Mouse (Mus musculus) left cerebral cortex, adult 2 months (tissue): ENCODE data around the gene Rgl3. TPM values are rescaled to one million over a fixed set of nuclear protein-coding genes. Genes with fewer than 3 reads are reported as not detected.
A peak's percentile ranks its signal among the peaks of the same experiment; 100 is the strongest.

ENCODE experiments used
- DNase-seq, 2 experiments: peaks; one replicate each; pipeline ENCODE4 v3.0.0; 2021 to 2022; ENCODE audit warnings: low spot score in 2 of 2, mixed read lengths in 1 of 2; ENCODE audit errors: extremely low spot score in 1 of 2
- H3K27ac ChIP-seq: fragments of 200-600 bp; 2 replicates; pipeline ENCODE4 v1.8.1; 2022
- H3K4me3 ChIP-seq: fragments of 200-600 bp; 2 replicates; pipeline ENCODE4 v1.8.1; 2022
- CTCF ChIP-seq: fragments of 200-600 bp; IDR thresholded peaks from 2 replicates; pipeline ENCODE4 v1.8.1; 2022; ENCODE audit warnings: antibody characterized with exemption, mild to moderate bottlenecking, moderate library complexity
- intact Hi-C: fragments of 180-260 bp; cut with DNase I; formaldehyde crosslinking; loops from one replicate; pipeline ENCODE4 v1.15.1; 2025
- long read RNA-seq, 2 experiments: library from polyadenylated mRNA; stranded (forward); transcript quantifications; one replicate each; pipeline ENCODE4 v2.0.0; 2021; ENCODE audit warnings: borderline mapping rate in 2 of 2
- total RNA-seq, 2 experiments: library from RNA; stranded (reverse); gene quantifications; 2 replicates each; pipeline ENCODE4 v1.2.3; 2021

The Rgl3 gene
- 1 to 10 TPM; 2.1 to 3.1 TPM for total RNA-seq
- long read RNA-seq, experiment 1, partial matches to known transcripts = 1 of 3 reads
- long read RNA-seq, experiment 1, other reads (novel, unspliced or antisense) = 0 of 3 reads
- long read RNA-seq, experiment 2, partial matches to known transcripts = 1 of 9 reads
- long read RNA-seq, experiment 2, other reads (novel, unspliced or antisense) = 4 of 9 reads

GRCm38 (mm10) chr9:21989230-21990110 lies at the start of gene Rgl3:
Gene Rgl3, minus strand, starts transcription at chr9:21989446.
- peak within 1 kb of the TSS; percentile 50 for H3K4me3 ChIP-seq
- TF ChIP-seq CTCF = no peak; the same call in 1 of the 2 replicates
- intact Hi-C loops = no loop called here
- DNase-seq = no peak
- H3K27ac ChIP-seq = no peak within 1 kb of the TSS

GRCm38 (mm10) chr9:22037826-22038225 lies 48.6 kb upstream of the Rgl3 start:
- no peak for DNase-seq
- Histone ChIP-seq H3K27ac (no peak overlapping the region), H3K4me3 (no peak overlapping the region)
- TF ChIP-seq CTCF = no peak; the same call in 1 of the 2 replicates
- intact Hi-C loops = no loop called here

DNA sequence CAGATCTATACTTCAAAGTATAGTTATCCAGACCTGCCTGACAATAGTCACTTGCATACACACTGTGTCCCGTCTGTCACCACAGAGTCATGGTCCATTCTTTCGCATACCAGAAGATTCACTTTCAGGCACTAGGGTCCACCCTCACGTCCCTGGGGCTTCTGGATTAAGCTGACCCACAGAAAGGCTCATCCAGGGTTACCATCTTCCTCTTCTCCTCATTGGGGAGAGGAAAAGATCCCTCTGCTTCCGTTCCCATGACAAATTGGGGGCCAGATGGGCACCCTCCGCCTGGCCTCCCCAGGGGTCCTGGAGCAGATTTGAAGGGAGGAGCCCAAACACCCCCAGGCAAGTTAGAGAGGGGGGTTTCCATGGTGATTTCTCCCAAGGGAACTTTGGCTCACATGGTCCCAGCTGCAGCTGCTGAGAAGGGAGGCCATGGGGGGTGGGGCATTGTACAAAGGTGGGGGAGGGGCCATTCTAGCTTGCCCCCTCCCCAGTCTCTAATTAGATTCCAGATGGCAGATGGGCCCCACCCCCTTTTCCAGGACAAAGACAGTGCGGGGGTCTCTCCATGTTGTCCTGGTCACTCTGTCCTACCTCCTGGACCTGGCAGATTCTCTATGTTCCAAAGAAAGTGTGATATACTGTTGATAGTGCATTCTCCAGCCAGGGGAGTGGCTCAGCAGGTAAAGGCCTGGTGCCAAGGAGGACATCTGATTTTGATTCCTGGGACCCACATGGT lies 46.2 kb upstream of the Rgl3 start:
- no peak for TF ChIP-seq CTCF
- Histone ChIP-seq H3K4me3 (no peak overlapping the region), H3K27ac (no peak overlapping the region)
- intact Hi-C loops = no loop called here
- DNase-seq = no peak

DNA sequence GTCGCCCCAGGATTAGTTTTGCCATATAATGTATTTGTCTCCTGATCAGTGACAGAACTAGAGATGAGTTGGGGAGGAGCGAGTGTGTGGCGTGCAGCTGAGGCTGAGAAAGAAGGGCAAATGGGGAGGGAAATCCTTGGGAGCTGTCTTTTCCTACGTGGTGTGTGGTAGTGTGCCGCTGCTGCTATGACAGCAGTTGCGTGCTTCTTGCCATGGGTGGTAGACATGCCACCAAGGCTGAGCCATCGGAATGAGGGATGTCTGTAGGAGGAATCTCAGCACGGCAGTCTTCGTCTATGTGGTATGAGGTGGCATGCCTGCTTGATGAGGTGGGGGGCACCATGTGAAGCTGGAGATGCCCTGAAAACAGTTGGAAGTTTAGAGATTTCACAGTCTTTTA lies 41.1 kb upstream of the Rgl3 start:
- H3K4me3 ChIP-seq = no peak overlapping the region
- intact Hi-C loops = no loop called here
- no peak for TF ChIP-seq CTCF
- no peak overlapping the region; the same call in 1 of the 2 replicates for H3K27ac ChIP-seq
- DNase-seq = no peak

GRCm38 (mm10) chr9:22028467-22028866 lies 39.2 kb upstream of the Rgl3 start:
- Histone ChIP-seq H3K4me3 (no peak overlapping the region), H3K27ac (no peak overlapping the region; the same call in 1 of the 2 replicates)
- DNase-seq = no peak
- TF ChIP-seq CTCF = no peak
- intact Hi-C loops = no loop called here

DNA sequence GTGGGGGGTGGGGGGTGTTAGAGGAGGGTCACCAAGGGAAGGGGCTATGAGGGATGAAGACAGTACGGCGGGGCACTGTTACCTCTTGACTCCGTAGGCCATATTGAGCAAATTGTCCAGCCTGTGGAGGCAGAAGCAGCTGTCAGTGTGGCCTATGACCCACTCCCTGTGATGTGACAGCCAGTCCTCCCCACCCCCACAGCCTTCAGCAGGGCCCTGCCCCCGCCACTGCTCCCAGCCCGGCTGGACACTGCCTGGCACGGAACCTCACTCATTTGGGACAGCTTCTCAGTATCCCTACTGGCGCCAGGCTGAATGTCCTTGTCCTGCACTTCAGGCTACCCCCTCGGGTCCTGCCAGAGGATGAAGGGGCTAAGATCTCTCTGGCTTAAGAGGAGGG lies 35.3 kb upstream of the Rgl3 start:
- peak overlapping the region; percentile 45 for H3K27ac ChIP-seq
- no peak for DNase-seq
- no peak for TF ChIP-seq CTCF
- intact Hi-C loops = no loop called here
- H3K4me3 ChIP-seq = no peak overlapping the region

DNA sequence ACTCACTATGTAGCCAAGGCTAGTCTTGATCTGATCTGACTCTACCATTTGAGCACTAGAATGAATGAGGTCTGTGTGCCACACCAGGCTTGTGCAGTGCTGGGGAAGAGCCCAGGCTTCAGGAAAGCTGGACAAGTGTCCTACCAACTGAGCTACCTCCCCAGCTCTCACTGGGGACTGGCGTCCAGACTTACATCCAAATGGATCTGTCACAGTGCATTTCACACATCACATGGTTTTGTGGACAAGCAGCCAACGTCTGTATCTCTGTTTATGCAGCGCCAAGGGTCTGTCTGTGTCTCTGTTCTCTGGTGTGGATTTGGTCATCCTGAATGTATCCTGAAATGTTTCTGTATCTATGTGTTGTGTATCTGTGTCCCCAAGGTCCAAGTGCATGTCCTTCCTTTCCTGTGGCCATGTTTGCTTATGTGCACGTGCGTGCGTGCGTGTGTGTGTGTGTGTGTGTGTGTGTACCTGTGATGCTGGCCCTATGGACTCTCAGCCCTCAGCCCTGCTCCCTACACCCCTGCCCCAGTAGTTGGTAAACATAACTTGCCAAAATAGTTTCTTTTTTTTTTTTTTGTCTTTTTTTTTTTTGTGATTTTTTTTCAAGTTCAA lies 28.1 kb upstream of the Rgl3 start:
- H3K4me3 ChIP-seq = no peak overlapping the region
- H3K27ac ChIP-seq = no peak overlapping the region
- DNase-seq = no peak
- intact Hi-C loops = no loop called here
- no peak for TF ChIP-seq CTCF

GRCm38 (mm10) chr9:22016245-22016644 lies 27.0 kb upstream of the Rgl3 start:
- intact Hi-C loops = no loop called here
- no peak for DNase-seq
- no peak overlapping the region for H3K4me3 ChIP-seq
- no peak for TF ChIP-seq CTCF
- no peak overlapping the region for H3K27ac ChIP-seq

GRCm38 (mm10) chr9:22012731-22013130 lies 23.5 kb upstream of the Rgl3 start:
- Histone ChIP-seq H3K4me3 (no peak overlapping the region), H3K27ac (no peak overlapping the region)
- DNase-seq = no peak
- TF ChIP-seq CTCF = no peak
- intact Hi-C loops = no loop called here

GRCm38 (mm10) chr9:22011055-22011454 lies 21.8 kb upstream of the Rgl3 start:
- no peak for TF ChIP-seq CTCF
- Histone ChIP-seq H3K4me3 (no peak overlapping the region), H3K27ac (no peak overlapping the region; the same call in 1 of the 2 replicates)
- DNase-seq = no peak
- intact Hi-C loops = no loop called here

GRCm38 (mm10) chr9:22004546-22004945 lies 15.3 kb upstream of the Rgl3 start:
- intact Hi-C loops = loop anchor here (2.0 kb wide), 1 partner anchor 46 kb away; no protein-coding TSS in a partner anchor
- no peak for TF ChIP-seq CTCF

More at GRCm38 (mm10) chr9:22004546-22004945, 15.3 kb upstream of the Rgl3 start:
- no peak for DNase-seq
- H3K27ac ChIP-seq = no peak overlapping the region
- H3K4me3 ChIP-seq = no peak overlapping the region; the same call in 1 of the 2 replicates
